Mouse (Mus musculus): ENCODE measurements around the gene Hira.

The Hira gene

DNA sequence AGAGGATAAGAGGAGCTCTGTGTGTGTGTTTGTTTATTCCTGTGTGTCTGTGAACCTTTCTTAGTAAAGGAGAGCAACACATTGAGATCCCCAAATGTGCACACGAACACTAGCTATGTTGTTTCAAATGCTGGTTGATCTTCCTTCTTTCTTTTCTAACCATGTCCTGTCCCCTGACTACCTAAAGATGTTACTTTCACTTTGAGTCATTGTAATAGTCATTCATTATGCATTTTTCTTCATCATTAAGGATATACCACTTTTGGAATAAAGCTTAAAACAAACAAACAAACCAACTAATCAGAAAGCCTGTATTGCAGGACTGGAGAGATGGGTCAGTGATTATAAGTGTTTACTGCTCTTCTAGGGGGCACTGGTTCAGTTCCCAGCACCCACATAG, 28.8 kb downstream of the Hira start:
- in situ Hi-C loops (cut with MboI; ENCODE audit: unreplicated experiment in 2 of 2), result no loop called here

DNA sequence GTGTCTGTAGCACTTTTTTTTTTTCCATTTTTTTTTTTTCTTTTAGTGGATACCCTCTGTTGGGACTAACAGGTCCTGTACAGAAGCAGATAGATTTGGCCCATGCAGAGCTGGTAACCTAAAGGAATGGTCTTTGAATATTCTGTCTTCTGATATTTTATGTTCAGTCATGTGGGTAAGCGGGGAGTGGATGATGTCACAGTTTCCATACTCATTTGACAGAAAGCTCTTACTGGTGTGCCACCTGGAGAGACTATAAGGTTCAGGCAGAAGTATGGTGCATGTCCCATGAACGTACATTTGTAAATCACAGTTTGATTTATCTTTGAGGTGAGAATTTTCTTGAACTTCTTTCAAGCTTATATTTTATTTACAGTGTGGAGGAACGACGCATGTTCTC, 39.2 kb downstream of the Hira start:
- in situ Hi-C loops (cut with MboI; ENCODE audit: unreplicated experiment in 2 of 2), result no loop called here

DNA sequence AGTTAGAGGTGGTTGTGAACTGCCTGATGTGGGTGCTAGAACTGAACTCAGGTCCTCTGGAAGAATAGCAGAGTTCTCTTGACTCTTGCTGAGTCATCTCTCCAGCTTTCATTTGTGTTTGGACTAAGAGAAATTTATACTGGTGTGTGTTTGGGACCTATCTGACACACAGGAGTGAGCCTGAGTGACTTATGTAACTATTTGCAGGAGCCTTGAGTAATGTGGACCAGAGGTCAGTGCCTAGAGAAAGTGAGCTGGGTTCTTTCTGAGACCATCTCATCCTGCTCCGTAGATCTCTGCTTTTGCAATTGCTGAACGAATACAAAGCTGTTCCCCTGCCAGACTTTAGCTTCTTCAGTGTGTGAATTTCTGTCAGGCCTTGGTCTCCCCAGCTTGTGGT, 44.9 kb downstream of the Hira start:
- in situ Hi-C loops (cut with MboI; ENCODE audit: unreplicated experiment in 2 of 2), result no loop called here

DNA sequence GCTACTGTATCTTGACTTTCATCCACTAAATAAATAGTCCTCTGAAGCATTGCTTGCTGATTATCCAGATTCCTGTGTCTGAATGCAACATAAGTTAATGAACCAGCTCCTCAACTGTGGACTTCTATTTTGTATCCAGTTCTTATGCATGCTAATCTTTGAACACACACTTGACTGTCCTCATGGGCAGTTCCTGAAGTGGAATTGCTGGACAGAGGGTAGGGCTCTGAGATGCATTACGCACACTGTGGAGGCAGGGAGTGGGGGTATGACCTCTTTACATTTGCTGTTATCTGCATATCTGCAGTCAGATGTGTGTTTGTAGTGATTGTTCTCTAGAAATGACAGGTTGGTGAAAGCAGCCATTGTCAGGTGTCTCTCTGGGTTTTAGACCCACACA, 51.1 kb downstream of the Hira start:
- in situ Hi-C loops (cut with MboI; ENCODE audit: unreplicated experiment in 2 of 2), result no loop called here

GRCm38 (mm10) chr16:18938321-18939082, 61.7 kb downstream of the Hira start:
- in situ Hi-C loops (cut with MboI; ENCODE audit: unreplicated experiment in 2 of 2), result no loop called here

- in situ Hi-C loops (cut with MboI; ENCODE audit: unreplicated experiment in 2 of 2), result no loop called here
These were observed 67.1 kb downstream of the Hira start for GRCm38 (mm10) chr16:18943906-18944305.

DNA sequence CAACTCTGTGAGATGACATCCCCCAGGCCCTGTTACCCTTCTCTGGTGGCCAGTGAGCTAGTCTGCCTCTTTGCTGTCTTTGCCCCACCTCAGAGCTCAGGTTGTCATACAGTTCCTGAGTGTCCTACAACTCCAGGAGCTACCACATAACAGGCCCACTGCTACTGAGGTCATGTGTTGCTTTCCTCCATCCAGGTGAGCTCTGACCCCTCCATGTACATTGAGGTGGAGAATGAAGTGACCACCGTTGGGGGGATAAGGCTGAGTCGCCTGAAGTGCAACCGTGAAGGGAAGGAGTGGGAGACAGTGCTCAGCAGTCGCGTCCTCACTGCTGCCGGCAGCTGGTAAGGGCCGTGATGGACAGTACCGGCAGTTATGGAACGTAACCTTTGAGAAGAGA, 72.1 kb downstream of the Hira start:
- in situ Hi-C loops (cut with MboI; ENCODE audit: unreplicated experiment in 2 of 2), result no loop called here

DNA sequence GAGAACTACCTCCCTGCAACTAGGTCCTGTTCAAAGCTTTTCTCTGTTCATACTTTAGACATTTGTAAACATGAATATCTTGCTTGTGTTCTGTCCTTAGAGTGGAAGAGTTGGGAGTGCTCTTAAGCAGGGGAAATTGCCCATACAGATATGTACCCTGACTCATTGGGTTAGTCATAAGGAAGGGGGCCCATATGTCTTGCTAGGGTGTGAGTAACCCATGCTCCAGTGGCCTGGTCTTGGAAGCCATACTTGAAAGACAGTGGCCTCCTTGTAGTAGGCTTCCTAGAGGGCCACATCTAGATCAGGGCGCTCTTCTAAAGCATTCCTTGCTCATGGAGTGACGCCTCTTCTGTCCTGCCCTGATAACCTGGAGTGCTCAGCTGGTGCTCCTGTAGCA, 73.5 kb downstream of the Hira start:
- in situ Hi-C loops (cut with MboI; ENCODE audit: unreplicated experiment in 2 of 2), result no loop called here

DNA sequence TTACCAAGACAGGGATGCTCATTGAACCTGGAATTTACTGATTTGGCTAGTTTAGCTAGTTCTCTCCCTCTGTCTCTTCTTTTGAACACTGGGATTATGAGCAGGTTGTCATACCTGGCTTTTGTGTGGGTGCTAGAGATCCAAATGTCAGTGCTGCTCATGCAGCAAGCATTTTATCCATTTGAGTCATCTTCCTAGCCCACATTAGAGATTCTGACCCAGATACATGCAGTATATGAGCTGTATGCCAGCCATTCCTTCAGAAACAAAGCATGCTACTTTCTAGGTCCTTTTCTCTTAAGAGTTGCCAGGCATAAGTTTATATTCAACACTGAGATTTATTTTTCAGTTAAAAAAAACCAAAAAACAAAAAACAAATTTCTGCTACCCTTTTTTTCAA, 76.0 kb downstream of the Hira start:
- in situ Hi-C loops (cut with MboI; ENCODE audit: unreplicated experiment in 2 of 2), result no loop called here

DNA sequence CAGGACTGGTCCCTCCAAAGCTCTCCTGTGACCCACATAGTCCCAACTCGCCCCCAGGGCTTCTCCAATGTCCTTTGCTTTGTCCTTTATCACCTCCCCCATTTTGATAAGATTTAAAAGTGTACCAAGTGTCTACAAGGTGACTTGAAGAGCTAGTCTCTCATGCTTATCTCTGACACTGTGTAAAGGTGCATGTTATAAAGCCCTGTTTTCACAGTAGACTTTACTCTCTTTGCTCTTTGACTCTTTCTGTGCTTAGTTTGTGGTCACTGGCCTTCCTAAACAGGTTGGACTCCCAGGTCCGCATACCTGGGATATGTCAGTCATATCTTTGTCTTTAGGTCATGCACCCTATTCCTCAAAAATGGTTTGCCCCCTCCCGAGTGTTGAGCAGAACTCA, 78.2 kb downstream of the Hira start:
- in situ Hi-C loops (cut with MboI; ENCODE audit: unreplicated experiment in 2 of 2), result no loop called here

GRCm38 (mm10) chr16:18963486-18963885, 86.6 kb downstream of the Hira start:
- in situ Hi-C loops (cut with MboI; ENCODE audit: unreplicated experiment in 2 of 2), result no loop called here

GRCm38 (mm10) chr16:18969420-18970128, 92.7 kb downstream of the Hira start:
- in situ Hi-C loops (cut with MboI; ENCODE audit: unreplicated experiment in 2 of 2), result no loop called here

GRCm38 (mm10) chr16:18970837-18971236, 94.0 kb downstream of the Hira start:
- in situ Hi-C loops (cut with MboI; ENCODE audit: unreplicated experiment in 2 of 2), result no loop called here

- in situ Hi-C loops (cut with MboI; ENCODE audit: unreplicated experiment in 2 of 2), result loop anchor here (25.0 kb wide), 2 partner anchors 288 to 737 kb away; partner anchors contain the start of gene Lamp3 (in 2 of the 2)
These were observed 98.8 kb downstream of the Hira start for GRCm38 (mm10) chr16:18975665-18976064.

- in situ Hi-C loops (cut with MboI; ENCODE audit: unreplicated experiment in 2 of 2), result loop anchor here (25.0 kb wide), 2 partner anchors 289 to 736 kb away; partner anchors contain the start of gene Lamp3 (in 2 of the 2)
These were observed 99.5 kb downstream of the Hira start for GRCm38 (mm10) chr16:18976315-18976714.

DNA sequence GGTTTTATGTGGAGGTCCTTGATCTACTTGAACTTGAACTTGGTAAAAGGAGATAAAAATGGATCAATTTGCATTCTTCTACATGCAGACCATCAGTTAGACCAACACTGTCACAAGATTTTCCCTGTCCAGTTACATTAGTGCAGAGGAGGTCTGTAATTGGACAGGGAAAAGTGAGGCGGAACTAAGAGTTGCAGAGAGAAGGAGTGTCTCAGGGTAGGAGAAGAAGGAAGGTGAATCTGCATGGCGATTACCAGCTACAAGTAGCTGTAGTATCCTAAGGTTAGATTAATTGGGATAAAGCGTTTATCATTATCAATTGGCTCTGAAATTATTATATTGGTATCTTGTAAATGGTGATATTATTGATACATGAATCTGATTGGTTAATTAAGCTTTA, 109.5 kb downstream of the Hira start:
- in situ Hi-C loops (cut with MboI; ENCODE audit: unreplicated experiment in 2 of 2), result loop anchor here (25.0 kb wide), 2 partner anchors 299 to 726 kb away; partner anchors contain the start of gene Lamp3 (in 2 of the 2)

DNA sequence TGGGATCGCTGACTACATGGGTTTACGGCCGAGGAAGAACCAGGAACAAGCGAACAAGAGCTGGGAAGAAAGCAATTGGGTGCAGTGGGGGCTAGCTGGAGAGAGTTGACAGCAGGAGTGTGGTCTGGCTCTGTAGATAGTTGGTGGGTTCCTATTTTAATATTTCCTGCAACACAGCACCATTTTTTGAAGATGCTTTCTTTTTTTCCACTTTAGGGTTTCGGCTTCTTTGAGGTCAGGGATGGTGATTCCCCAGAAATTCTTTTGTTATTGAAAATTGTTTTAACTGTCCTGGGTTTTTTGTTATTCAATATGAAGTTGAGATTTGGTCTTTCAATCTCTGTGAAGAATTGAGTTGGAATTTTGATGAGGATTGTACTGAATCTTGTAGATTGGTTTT, 110.0 kb downstream of the Hira start:
- in situ Hi-C loops (cut with MboI; ENCODE audit: unreplicated experiment in 2 of 2), result loop anchor here (25.0 kb wide), 2 partner anchors 300 to 725 kb away; partner anchors contain the start of gene Lamp3 (in 2 of the 2)

- in situ Hi-C loops (cut with MboI; ENCODE audit: unreplicated experiment in 2 of 2), result loop anchor here (5.0 to 10.0 kb wide), 6 partner anchors 62 to 385 kb away; no protein-coding TSS in a partner anchor
These were observed 126.0 kb downstream of the Hira start for GRCm38 (mm10) chr16:19002610-19003389.

GRCm38 (mm10) chr16:19003757-19004156, 126.9 kb downstream of the Hira start:
- in situ Hi-C loops (cut with MboI; ENCODE audit: unreplicated experiment in 2 of 2), result loop anchor here (5.0 to 10.0 kb wide), 6 partner anchors 61 to 384 kb away; no protein-coding TSS in a partner anchor

- in situ Hi-C loops (cut with MboI; ENCODE audit: unreplicated experiment in 2 of 2), result loop anchor here (5.0 to 10.0 kb wide), 2 partner anchors 47 to 60 kb away; no protein-coding TSS in a partner anchor
These were observed 128.5 kb downstream of the Hira start for GRCm38 (mm10) chr16:19005298-19005697.

DNA sequence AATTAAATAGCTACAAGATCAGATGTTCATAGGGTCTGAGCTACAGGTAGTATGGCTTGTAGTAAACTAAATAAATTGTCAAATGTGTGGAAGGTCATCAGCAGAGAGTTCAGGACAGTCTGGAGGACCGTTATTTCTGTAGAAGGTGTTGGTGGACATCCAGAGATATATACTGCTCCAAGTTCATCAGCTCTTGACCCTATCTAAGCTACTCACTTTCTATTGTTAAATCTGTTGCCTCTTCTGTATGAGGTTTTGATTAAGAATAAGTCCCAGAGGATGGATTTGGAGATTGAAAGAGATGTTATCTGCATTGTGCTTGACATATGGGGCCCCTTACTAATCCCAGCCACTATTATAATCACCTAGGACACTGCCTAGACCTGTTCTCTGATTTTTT, 129.9 kb downstream of the Hira start:
- in situ Hi-C loops (cut with MboI; ENCODE audit: unreplicated experiment in 2 of 2), result loop anchor here (5.0 to 10.0 kb wide), 2 partner anchors 46 to 58 kb away; no protein-coding TSS in a partner anchor

Data from v-Abl transformed pro-B cells (cell line).